Mouse (Mus musculus) spleen, adult 12 weeks (tissue): Measurements from ENCODE around the gene 4930524J08Rik.

Experiments used
- DNase-seq: peaks from one replicate; pipeline ENCODE4 v3.0.0; 2022; ENCODE audit warnings: low spot score

Gene 4930524J08Rik

DNA sequence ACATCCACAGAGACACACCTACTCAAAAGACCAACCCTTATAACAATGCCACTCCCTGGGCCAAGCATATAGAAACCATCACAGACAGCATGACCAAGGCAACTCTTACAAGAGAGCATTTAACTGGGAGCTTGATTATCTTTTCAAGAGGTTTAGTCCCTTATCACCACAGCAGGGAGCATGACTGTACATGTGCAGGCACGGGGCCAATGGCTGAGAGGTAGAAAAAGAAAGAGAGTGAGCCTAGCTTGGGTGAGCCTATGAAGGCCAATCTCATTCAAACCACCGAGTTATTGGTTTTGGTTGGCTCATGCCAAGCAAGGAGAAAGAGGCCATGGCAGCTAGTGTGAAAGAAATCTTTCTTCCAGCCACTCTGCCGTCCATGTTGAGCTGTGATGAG, 26.6 kb downstream of the 4930524J08Rik start:
- no peak for DNase-seq

DNA sequence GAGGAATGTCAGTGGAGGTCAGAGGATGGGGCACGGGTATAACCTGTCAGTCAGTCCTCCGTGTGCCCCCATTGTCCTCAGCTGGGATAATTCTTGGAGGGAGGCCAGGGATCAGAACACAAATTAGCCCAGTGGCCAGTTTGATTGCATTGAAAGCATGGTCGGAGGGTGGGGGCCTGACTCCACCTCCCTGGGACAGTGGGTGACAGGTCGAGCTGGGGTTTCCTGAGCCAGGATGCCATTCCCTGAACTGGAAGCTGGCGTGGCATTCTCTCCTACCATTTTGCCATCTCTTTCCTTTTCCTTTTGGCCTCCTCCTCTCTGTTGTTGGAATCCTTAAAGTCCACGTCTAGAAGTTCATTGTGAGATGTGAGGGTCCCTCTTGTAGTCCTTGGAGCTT, 27.0 kb downstream of the 4930524J08Rik start:
- no peak for DNase-seq

DNA sequence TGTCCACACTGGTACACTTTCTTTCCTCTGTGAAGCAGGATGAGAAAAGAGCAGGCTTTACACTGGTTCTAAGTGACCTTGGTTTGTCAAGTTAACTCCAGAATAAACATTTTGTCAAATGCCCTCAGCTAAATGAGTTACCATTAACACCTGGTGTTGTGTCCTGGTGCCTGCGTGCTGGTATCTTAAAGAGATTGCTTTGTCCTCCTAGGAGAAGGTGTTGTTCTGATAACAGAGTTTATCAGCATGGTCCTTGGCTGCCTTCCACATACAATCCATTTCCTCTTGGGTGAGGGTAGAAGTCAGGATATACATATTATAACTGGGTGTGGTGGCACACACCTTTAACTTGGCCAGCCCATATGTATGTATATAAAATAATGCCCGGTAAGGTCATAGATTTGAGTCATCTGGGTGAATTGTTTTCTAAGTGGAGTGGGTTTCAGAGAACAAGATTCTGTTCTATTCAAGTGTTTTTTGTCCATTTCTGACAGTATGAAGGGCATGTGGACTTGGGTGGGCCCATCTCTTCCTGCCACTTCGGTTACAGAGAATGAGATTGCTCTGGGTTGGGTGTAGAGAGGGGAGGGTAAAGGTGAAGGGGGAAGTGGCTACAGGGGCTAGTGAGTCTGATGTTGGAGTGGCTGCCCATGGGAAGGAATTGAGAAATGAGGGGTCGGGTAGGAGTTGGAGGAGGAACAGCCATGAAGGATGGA, 27.6 kb downstream of the 4930524J08Rik start:
- no peak for DNase-seq

DNA sequence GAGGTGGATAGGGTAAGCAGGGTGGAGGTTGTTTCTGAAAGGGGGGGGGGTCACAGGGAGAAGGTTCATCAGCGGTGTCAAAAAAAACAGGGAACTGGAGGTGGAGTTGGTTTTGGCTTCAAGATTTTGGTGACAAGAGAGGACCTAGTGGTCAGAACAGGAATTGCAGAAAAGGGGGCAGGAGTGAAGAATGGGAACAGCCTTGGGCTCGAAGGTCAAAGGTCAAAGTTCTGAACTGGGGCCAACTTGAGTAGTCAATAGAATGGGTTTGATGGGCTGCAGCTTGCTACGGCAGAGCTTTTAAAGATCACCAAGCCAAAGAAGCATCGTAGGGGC, 28.1 kb downstream of the 4930524J08Rik start:
- DNase-seq = no peak

DNA sequence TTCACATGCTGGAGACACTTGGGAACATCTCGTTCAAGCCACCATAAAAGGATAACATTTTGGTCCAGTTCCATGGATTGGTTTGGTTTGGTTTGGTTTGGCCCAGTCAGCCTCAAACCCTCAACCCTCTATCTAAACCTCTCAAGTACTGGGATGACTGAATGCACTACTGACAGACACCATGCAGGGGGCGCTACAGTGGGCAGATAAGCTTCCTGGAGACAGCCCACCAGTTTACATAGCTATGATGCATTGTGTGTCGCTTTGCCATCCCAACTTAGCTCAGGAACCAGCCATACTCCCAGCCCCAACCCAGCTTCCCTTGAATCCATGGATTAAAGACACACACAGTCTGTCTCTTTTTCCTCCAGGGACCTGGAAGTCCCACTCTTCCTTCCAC, 29.6 kb downstream of the 4930524J08Rik start:
- no peak for DNase-seq

DNA sequence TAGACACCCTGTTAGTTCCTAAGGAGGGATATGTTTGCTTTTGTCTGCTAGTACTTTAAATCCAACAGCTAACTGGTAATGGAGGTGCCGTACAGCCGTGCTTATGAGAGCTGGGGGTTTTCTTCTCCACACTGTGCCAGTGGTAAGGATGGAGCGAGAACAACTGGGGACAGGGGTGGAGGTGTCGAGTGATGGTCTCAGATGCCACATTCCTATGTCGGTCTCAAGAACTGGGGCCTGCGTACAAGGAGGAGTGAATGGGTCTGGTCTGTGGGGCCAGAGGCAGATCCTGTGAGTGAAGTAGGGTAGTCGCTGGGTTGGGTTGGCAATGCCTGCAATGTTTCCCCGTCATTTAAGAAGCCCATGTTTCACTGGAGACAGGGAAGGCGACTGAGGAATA, 33.7 kb downstream of the 4930524J08Rik start:
- DNase-seq = no peak

DNA sequence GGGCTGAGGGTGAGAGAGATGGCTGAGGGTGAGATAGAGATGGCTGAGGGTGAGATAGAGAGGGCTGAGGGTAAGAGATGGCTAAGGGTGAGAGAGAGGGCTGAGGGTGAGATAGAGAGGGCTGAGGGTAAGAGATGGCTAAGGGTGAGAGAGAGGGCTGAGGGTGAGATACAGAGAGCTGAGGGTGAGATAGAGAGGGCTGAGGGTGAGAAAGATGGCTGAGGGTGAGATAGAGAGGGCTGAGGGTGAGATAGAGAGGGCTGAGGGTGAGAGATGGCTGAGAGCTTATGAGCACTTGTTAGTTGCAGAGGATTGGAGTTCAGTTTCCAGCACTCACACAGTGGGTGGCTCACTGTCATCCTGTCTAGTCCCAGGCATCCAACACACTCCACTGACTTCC, 41.2 kb downstream of the 4930524J08Rik start:
- no peak for DNase-seq

DNA sequence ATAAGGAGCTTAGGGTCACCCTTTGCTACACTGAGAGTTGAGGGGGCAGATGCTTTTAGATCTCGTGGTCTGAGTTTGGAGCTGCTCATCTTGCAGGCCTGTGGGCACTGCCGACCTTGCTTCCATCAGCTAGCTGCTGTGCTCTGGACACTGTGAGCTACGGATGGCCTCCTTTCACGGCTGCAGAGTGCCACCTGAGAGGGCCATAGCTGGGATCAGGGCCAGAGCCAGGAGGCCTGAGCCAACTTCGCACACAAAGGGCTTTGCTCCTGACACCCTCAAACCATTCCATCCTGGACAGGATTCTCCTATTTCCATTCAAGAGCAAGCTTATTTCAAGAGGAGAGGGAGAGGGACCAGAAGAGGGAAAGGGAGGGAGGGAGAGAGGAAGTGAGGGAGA, 45.5 kb downstream of the 4930524J08Rik start:
- no peak for DNase-seq

DNA sequence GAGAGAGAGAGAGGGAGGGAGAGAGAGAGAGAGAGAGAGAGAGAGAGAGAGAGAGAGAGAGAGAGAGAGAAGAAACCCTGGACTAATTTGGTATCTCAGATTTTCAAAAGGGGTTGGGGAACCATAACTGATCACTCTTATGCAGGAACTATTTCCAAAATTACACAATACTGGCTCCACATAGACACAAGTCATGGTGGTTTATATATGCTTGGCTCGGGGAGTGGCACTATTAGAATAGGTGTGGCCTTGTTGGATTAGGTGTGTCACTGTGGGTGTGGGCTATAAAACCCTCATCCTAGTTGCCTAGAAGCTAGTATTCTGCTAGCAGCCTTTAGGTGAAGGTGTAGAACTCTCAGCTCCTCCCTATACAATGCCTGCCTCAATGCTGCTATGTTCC, 46.0 kb downstream of the 4930524J08Rik start:
- no peak for DNase-seq
